Mouse (Mus musculus) stomach, embryonic 16.5 days (tissue): ENCODE measurements around the gene Kansl3. TPM values are rescaled to one million over a fixed set of nuclear protein-coding genes. Genes with fewer than 3 reads are reported as not detected.

Experiments
- ATAC-seq: fragments of 200-750 bp; cut with Nextera tagmentation; 2 replicates; pipeline ENCODE4 v1.8.0; 2017; ENCODE audit warnings: moderate number of reproducible peaks, moderate TSS enrichment; ENCODE audit not compliant: insufficient read depth, low FRiP score
- H3K27ac ChIP-seq: fragments of 300-500 bp; sonication (generic); 2 replicates; pipeline ENCODE4 v1.5.1; 2014; ENCODE audit warnings: low read length
- H3K27me3 ChIP-seq: fragments of 300-500 bp; sonication (generic); 2 replicates; pipeline ENCODE4 v1.6.1; 2014; ENCODE audit warnings: low read length, control low read depth, mixed read lengths; ENCODE audit not compliant: control insufficient read depth, insufficient read depth
- H3K36me3 ChIP-seq: fragments of 300-500 bp; sonication (generic); 2 replicates; pipeline ENCODE4 v1.6.1; 2014; ENCODE audit warnings: low read length; ENCODE audit not compliant: control insufficient read depth, insufficient read depth
- H3K4me1 ChIP-seq: fragments of 300-500 bp; sonication (generic); 2 replicates; pipeline ENCODE4 v1.6.1; 2014; ENCODE audit warnings: low read length, control low read depth, mixed read lengths; ENCODE audit not compliant: control insufficient read depth, insufficient read depth
- H3K4me2 ChIP-seq: fragments of 300-500 bp; sonication (generic); 2 replicates; pipeline ENCODE4 v1.6.1; 2014; ENCODE audit warnings: low read depth, low read length, mixed read lengths
- H3K4me3 ChIP-seq: fragments of 300-500 bp; sonication (generic); replicated peaks from 2 replicates; pipeline ENCODE4 v1.5.1; 2014; ENCODE audit warnings: mild to moderate bottlenecking, low read length
- H3K9ac ChIP-seq: fragments of 300-500 bp; sonication (generic); 2 replicates; pipeline ENCODE4 v1.6.1; 2014; ENCODE audit warnings: low read length
- H3K9me3 ChIP-seq: fragments of 300-500 bp; sonication (generic); replicated peaks from 2 replicates; pipeline ENCODE4 v1.6.1; 2016; ENCODE audit warnings: low read length, control low read depth; ENCODE audit not compliant: control insufficient read depth
- WGBS: fragments of 180-500 bp; shearing (Covaris S2); extraction: QIAGEN DNeasy Blood & Tissue Kit; methylation state at CpG from one replicate; pipeline ENCODE4 v1.1.7; 2014; 5-methylcytosine and 5-hydroxymethylcytosine counted together
- polyA plus RNA-seq: library from polyadenylated mRNA; unstranded; fragments of >200 nt; fragmentation: Nextera tagmentation; extraction: Ambion mirVana; gene quantifications from 2 replicates; pipeline ENCODE4 v1.2.1, GENCODE M21; 2015

Kansl3 gene
- polyA plus RNA-seq, result 40.6 and 41.1 TPM in 2 replicates

DNA sequence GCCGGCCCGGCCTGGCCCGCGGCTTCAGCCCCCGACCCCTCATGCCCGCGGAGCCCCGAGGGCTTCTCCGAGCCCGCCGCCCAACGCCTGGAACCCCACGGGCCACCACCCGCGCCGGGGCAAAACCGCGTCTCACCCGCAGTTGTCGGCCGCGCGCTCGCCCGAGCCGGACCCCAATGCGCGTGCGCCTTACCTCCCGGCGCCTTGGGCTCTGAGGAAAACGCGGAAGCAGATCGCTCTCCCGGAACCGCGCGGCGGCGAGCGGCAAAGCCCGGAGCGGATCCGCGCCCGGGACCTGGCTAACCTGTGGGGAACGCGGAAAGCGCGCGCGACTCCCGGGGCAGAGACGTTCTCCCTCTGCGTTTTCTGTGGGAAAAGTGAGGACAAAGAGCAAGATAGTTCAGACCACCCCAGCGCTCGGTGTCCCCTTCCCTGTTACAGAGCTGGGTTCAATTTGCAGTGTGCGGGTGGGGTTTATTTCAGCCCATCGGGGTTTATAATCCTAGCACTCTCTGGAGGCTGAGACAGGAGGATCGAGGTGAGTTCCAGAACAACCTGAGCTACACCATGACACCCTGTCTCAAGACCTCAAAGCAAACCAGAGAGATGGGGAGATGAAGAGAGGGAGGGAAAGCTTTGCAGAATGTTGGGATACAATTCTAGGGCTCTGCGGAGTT, at the start of gene Kansl3:
Kansl3 (minus strand) TSS at position 213 of the 677 bp plus-strand sequence.
- Histone ChIP-seq H3K27ac (peak within 1 kb of the TSS; percentile 76; the same call in 1 of the 2 replicates), H3K9ac (peak within 1 kb of the TSS; percentile 96), H3K27me3 (no peaks in the 10 kb centered on the region), H3K4me2 (peak within 1 kb of the TSS; percentile 85), H3K4me3 (peak within 1 kb of the TSS; percentile 90), H3K4me1 (peaks cover 9% of the 10 kb centered on the region), H3K9me3 (no peaks in the 10 kb centered on the region), H3K36me3 (0 out of 2 replicates have a peak, but pooled peaks cover 5% of the 10 kb centered on the region)
- ATAC-seq, result peak; percentile 89
- 4% methylated on average over 57 of the region's 61 CpGs for WGBS

DNA sequence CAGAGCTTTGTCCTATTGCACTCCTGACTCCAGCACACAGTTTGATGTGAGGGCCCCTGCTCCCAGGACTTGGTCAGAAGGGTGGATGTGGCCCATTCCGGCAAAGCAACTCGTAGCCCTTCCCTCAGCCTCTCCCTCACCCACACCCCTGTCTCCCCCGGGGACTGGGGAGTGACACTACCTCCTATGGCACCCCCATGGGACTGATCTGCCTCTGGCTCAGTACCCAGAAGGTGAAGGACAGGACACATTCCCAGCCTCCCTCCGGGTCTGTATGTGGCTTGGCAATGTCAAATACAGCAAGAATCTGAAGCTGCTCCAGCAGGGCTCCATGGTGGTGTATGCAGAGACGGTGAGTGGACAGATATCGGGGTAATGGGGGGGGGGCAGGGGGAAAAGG, 35.5 kb upstream of the Kansl3 start:
- no peaks in the 10 kb centered on the region for H3K9me3 ChIP-seq
- H3K27ac ChIP-seq, result no peak overlapping the region
- ATAC-seq, result no peak
- 68% methylated on average over 6 of the region's 6 CpGs for WGBS
- no peaks in the 10 kb centered on the region for H3K4me1 ChIP-seq
- no peaks in the 10 kb centered on the region for H3K36me3 ChIP-seq
- no peaks in the 10 kb centered on the region for H3K27me3 ChIP-seq
- no peak overlapping the region for H3K4me2 ChIP-seq
- H3K9ac ChIP-seq, result no peak overlapping the region
- H3K4me3 ChIP-seq, result no peak overlapping the region

DNA sequence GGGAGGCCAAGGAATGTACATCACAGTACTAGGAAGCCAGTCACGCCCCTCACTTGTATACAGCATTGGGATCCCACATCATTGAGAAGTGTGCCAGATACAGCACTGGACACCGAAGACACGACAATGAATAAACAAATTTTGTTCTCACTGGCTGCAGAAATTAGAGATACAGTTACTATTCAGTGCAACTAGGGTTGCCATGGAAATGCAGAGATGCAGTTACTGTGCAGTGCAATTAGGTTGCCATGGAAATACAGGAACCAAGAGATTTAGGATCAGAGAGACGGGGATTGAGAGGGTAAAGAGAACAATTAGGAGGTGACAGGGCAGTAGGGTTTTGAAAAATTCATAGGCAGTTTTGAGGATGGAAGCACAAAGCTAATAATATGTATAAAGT, 32.5 kb upstream of the Kansl3 start:
- Histone ChIP-seq H3K27ac (no peak overlapping the region), H3K4me1 (no peaks in the 10 kb centered on the region), H3K36me3 (no peaks in the 10 kb centered on the region), H3K9me3 (no peaks in the 10 kb centered on the region), H3K27me3 (no peaks in the 10 kb centered on the region), H3K4me3 (no peak overlapping the region), H3K9ac (no peak overlapping the region), H3K4me2 (no peak overlapping the region)
- no peak for ATAC-seq
- 48% methylated on average over 4 of the region's 4 CpGs for WGBS

GRCm38 (mm10) chr1:36397041-36397440, 28.1 kb upstream of the Kansl3 start:
- WGBS, result 26% methylated on average over 6 of the region's 6 CpGs
- Histone ChIP-seq H3K27me3 (no peaks in the 10 kb centered on the region), H3K4me3 (no peak overlapping the region), H3K4me1 (no peaks in the 10 kb centered on the region), H3K4me2 (no peak overlapping the region), H3K9ac (no peak overlapping the region), H3K36me3 (no peaks in the 10 kb centered on the region), H3K27ac (no peak overlapping the region), H3K9me3 (no peaks in the 10 kb centered on the region)
- ATAC-seq, result no peak

- H3K9ac ChIP-seq, result no peak overlapping the region
Observed at GRCm38 (mm10) chr1:36379582-36379981, 10.6 kb upstream of the Kansl3 start.

GRCm38 (mm10) chr1:36378880-36379279, 9.9 kb upstream of the Kansl3 start:
- H3K36me3 ChIP-seq, result no peaks in the 10 kb centered on the region
- no peak for ATAC-seq
- no peak overlapping the region for H3K27ac ChIP-seq
- H3K9me3 ChIP-seq, result no peaks in the 10 kb centered on the region
- no peaks in the 10 kb centered on the region for H3K27me3 ChIP-seq
- H3K4me3 ChIP-seq, result no peak overlapping the region
- H3K4me2 ChIP-seq, result no peak overlapping the region
- H3K9ac ChIP-seq, result no peak overlapping the region
- 64% methylated on average over 6 of the region's 6 CpGs for WGBS
- H3K4me1 ChIP-seq, result no peaks in the 10 kb centered on the region

More at GRCm38 (mm10) chr1:36379582-36379981, 10.6 kb upstream of the Kansl3 start:
- Histone ChIP-seq H3K27me3 (no peaks in the 10 kb centered on the region), H3K9me3 (no peaks in the 10 kb centered on the region), H3K27ac (no peak overlapping the region), H3K4me2 (no peak overlapping the region), H3K4me3 (no peak overlapping the region), H3K4me1 (no peaks in the 10 kb centered on the region), H3K36me3 (no peaks in the 10 kb centered on the region)
- WGBS, result 65% methylated on average over 4 of the region's 4 CpGs
- no peak for ATAC-seq

DNA sequence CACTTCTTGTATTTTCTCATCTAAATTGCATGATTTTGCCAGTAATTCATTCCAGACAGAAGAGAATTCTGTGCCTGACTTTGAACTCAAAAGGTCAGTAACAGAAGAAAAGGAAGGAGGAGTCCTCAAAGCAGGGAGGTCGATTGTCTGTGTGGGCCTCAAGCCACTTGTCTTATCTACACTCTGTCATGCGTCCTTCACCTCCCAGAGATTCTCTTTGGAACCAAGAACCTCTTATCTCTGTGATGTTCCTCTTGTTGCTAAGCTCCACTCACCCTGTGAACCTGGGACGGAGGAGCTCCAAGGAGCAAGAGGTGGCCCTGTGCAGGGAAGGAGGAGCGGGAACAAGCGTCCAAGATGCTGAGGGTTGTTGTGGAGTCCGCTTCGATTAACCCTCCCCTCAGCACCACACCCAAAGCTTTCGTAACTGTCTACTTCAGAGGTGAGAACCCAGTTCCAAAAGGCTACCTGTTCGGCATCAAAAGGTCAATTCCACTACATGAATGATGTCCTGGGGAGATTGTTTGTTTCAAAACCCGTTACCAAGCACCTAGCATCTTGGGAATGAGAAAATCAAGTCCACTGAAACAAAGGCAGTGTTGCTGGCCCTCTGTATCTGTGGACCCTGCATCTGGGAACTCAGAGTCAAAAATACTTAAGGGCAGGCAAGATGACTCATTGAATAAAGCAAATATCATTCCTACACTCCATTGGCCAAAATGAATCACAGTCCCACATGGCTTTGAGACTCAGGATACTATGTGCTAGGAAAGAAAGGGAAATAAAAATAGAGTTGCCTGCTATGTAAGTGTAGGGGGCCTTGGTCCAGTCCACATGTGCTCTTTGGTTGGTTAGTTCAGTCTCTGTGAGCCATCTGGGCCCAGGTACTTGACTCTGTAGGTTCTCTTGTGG, 3.2 kb upstream of the Kansl3 start, which contains the start of gene Fer1l5:
Fer1l5 (plus strand) TSS at position 358 of the 912 bp plus-strand sequence.
- no peak within 1 kb of the TSS for H3K4me3 ChIP-seq
- ATAC-seq, result no peak
- H3K4me1 ChIP-seq, result peaks cover 8% of the 10 kb centered on the region
- no peak within 1 kb of the TSS for H3K9ac ChIP-seq
- H3K27ac ChIP-seq, result no peak within 1 kb of the TSS
- H3K36me3 ChIP-seq, result no peaks in the 10 kb centered on the region
- no peak within 1 kb of the TSS for H3K4me2 ChIP-seq
- WGBS, result 74% methylated on average over 10 of the region's 10 CpGs
- H3K9me3 ChIP-seq, result no peaks in the 10 kb centered on the region
- no peaks in the 10 kb centered on the region for H3K27me3 ChIP-seq

DNA sequence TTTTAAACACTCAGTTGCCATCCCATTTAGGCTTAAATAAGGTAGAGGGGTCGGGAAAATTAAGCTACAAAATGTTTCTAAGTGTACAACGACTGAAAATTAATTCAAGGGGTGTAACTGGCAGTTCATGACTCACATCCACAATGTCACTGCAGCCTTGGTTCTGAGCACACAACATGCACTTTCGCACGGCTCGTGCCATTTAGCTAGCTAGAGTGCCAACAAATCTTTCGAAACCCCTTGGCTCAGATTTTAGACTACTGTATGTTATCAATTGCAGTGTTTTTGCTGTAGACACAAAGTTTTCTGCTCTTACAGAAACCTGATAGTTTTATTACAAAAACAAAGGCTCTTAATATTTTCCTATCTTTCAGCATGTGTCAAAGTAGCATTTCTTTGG, 1.9 kb upstream of the Kansl3 start:
- no peak for ATAC-seq
- Histone ChIP-seq H3K27me3 (no peaks in the 10 kb centered on the region), H3K9ac (no peak overlapping the region), H3K4me1 (peaks cover 9% of the 10 kb centered on the region), H3K36me3 (no peaks in the 10 kb centered on the region), H3K4me2 (no peak overlapping the region), H3K27ac (no peak overlapping the region), H3K9me3 (no peaks in the 10 kb centered on the region), H3K4me3 (no peak overlapping the region)
- 68% methylated on average over 6 of the region's 6 CpGs for WGBS
